Mouse (Mus musculus) brain, embryonic 14.5 days (tissue): ENCODE data around the gene Tedc2. TPM values are rescaled to one million over a fixed set of nuclear protein-coding genes. Genes with fewer than 3 reads are reported as not detected.

ENCODE experiments used
- DNase-seq: peaks from one replicate; pipeline ENCODE4 v3.0.0-alpha.2; 2011; ENCODE audit warnings: low read depth
- CTCF ChIP-seq: fragments of 200-500 bp; IDR thresholded peaks from 2 replicates; pipeline ENCODE4 v1.5.1; 2012; ENCODE audit warnings: inconsistent platforms, mild to moderate bottlenecking, moderate library complexity, borderline replicate concordance; ENCODE audit not compliant: insufficient read depth, insufficient read length; ENCODE audit errors: extremely low read depth
- POLR2A ChIP-seq: fragments of 200-500 bp; IDR thresholded peaks from 2 replicates; pipeline ENCODE4 v1.6.1; 2012; ENCODE audit warnings: mild to moderate bottlenecking, inconsistent platforms, borderline replicate concordance; ENCODE audit not compliant: poor library complexity, insufficient read depth, insufficient read length, severe bottlenecking; ENCODE audit errors: extremely low read depth
- polyA plus RNA-seq: library from polyadenylated mRNA; depleted of rRNA; stranded (reverse); fragments of >200 nt; gene quantifications from 2 replicates; pipeline ENCODE4 v1.2.3, GENCODE M21; 2012

Gene Tedc2
- polyA plus RNA-seq, 1 experiment, result 25.3 TPM

GRCm38 (mm10) chr17:24243311-24243969, 22.8 kb upstream of the Tedc2 start:
- DNase-seq, result peak; percentile 14
- TF ChIP-seq CTCF (peak; percentile 57; the same call in 1 of the 2 replicates), POLR2A (no peak)

GRCm38 (mm10) chr17:24236921-24237320, 16.3 kb upstream of the Tedc2 start:
- no peak for TF ChIP-seq POLR2A
- no peak for TF ChIP-seq CTCF
- DNase-seq, result no peak

GRCm38 (mm10) chr17:24236479-24236878, 15.8 kb upstream of the Tedc2 start:
- TF ChIP-seq CTCF, result no peak
- no peak for DNase-seq

DNA sequence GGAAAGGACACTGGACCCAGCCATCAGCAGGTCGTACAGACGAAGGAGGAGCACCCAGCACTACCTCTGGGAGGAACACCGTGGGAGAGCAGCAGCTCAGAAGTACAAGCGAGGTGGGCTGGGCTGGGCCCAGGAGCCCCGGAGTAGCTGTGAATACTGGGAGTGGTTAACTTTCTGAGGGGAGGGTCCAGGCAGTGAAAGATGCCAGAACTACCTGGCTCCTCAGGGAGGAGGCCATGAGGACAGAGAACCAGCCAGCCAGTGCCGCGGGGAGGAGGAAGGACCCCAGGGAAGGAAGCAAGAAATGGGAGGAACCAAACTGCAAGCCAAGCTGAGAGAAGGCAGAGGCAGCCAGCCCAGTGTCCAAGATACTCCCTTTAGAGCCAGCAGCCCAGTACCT, 7.3 kb upstream of the Tedc2 start:
- TF ChIP-seq POLR2A (no peak), CTCF (no peak)
- DNase-seq, result no peak

GRCm38 (mm10) chr17:24226721-24227120, 6.1 kb upstream of the Tedc2 start:
- DNase-seq, result no peak
- no peak for TF ChIP-seq CTCF
- TF ChIP-seq POLR2A, result no peak

DNA sequence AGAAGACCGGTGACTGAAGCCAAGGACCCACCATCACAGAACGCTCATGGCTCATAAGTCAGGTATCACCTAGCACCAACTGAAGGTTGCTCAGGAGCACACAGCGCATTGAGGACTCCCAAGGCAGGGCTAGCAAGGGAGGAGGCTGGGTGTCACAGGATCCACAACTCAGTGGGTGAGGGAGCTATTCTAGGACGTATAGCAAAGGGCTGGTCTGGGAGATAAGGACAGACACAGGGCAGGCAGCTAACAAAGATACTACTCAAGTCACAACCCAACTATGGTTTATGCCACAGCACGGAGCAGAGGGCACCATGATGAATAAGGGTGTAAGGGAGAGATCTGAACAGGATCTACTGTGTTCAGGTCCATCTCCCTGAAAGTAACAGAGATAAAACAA, 5.2 kb upstream of the Tedc2 start:
- DNase-seq, result no peak
- TF ChIP-seq CTCF (no peak), POLR2A (no peak)

GRCm38 (mm10) chr17:24224741-24225140, 4.1 kb upstream of the Tedc2 start:
- no peak for DNase-seq
- TF ChIP-seq POLR2A (no peak), CTCF (no peak)

DNA sequence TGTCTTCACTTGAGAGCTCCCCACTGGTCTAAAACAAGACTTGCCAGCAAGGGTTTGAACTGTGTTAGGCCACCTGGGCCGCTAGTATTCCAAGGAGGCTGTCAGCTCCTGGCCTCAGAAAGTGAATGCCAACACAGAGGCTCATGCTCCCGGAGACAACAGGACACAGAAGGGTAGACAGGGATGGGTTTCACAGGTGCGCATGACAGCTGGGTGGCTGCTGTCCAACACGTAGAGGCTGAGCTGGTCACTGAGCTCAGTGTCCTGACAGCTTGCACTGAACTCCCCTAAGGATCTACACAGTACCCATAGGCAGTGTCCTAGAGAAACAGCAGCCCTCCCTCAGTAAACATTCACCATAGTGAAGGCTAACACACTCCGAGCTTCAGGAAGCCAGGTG, 2.9 kb upstream of the Tedc2 start:
- no peak for DNase-seq
- no peak for TF ChIP-seq POLR2A
- TF ChIP-seq CTCF, result no peak

DNA sequence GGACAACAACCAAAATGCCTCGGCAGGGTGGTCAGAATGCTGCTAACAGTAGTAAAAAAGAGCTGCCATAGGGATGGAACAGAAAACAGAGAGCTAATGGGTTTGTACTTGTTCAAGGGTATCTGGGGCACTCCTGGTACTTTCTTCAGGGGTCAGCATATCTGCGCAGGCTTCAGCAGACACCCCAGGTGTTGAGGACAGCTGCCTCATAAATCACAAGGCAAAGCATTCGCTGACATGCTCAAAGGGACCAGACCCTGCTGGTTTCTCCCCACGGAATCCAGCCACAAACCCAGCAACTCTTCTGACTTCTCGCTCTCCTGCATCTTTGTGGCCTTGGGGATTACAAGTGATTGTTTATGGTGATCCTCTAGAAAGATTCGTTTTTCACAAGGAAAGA, 2.0 kb upstream of the Tedc2 start:
- DNase-seq, result no peak
- TF ChIP-seq CTCF, result no peak
- TF ChIP-seq POLR2A, result no peak

GRCm38 (mm10) chr17:24216836-24217235, 3.8 kb downstream of the Tedc2 start:
- DNase-seq, result no peak
- TF ChIP-seq CTCF, result no peak
- TF ChIP-seq POLR2A, result no peak

GRCm38 (mm10) chr17:24213186-24213585, 7.5 kb downstream of the Tedc2 start:
- no peak for DNase-seq

GRCm38 (mm10) chr17:24212441-24213018, 8.1 kb downstream of the Tedc2 start:
- TF ChIP-seq POLR2A (no peak), CTCF (no peak)
- no peak for DNase-seq

More at GRCm38 (mm10) chr17:24213186-24213585, 7.5 kb downstream of the Tedc2 start:
- TF ChIP-seq POLR2A (no peak), CTCF (no peak)

GRCm38 (mm10) chr17:24211631-24212440, 8.8 kb downstream of the Tedc2 start:
- DNase-seq, result peak; percentile 92

More at GRCm38 (mm10) chr17:24211631-24212440, 8.8 kb downstream of the Tedc2 start:
- no peak for TF ChIP-seq POLR2A
- TF ChIP-seq CTCF, result peak; percentile 36; the same call in 1 of the 2 replicates
